Mouse (Mus musculus) megakaryocyte, adult 5-6 weeks (primary cell): ENCODE data around the gene Igf1r. TPM values are rescaled to one million over a fixed set of nuclear protein-coding genes. Genes with fewer than 3 reads are reported as not detected.

Experiments used
- ATAC-seq: 2 replicates; pipeline ENCODE4 v1.8.0; 2016; ENCODE audit warnings: mild to moderate bottlenecking, inconsistent platforms; ENCODE audit not compliant: poor library complexity, severe bottlenecking
- total RNA-seq, 2 experiments: library from RNA; stranded (forward) in 1 of 2; stranded (reverse) in 1 of 2; fragments of 153-499, 151-499 nt in 1 of 2; fragments of 221-1000, 200-1000 nt in 1 of 2; gene quantifications; 2 replicates each; pipeline versions ENCODE4 v1.2.3 to v1.2.4; 2015 to 2017

The Igf1r gene
- total RNA-seq, 2 experiments from 2014 or later, result 12.9 to 18.2 TPM

- no peak for ATAC-seq
Measured at GRCm38 (mm10) chr7:68278385-68278784, 325.8 kb downstream of the Igf1r start.

- ATAC-seq, result no peak
Measured at GRCm38 (mm10) chr7:68278908-68279307, 326.3 kb downstream of the Igf1r start.

GRCm38 (mm10) chr7:68279481-68279880, 326.9 kb downstream of the Igf1r start:
- no peak for ATAC-seq

GRCm38 (mm10) chr7:68280352-68280869, 327.8 kb downstream of the Igf1r start:
- ATAC-seq, result no peak

GRCm38 (mm10) chr7:68281341-68281740, 328.7 kb downstream of the Igf1r start:
- no peak for ATAC-seq

GRCm38 (mm10) chr7:68282304-68283132, 329.9 kb downstream of the Igf1r start:
- peak; percentile 75 for ATAC-seq

- 0 out of 2 replicates have a peak, but pooled peaks have one; percentile 1 for ATAC-seq
Measured at GRCm38 (mm10) chr7:68283133-68283520, 330.5 kb downstream of the Igf1r start.

Other genes with a start within 250 kb of the Igf1r start
- not detected in 2 replicates for gene Synm, start 193.1 kb upstream of the Igf1r start, total RNA-seq (2015)
- gene Synm, start 193.1 kb upstream of the Igf1r start, total RNA-seq (2017), result 0.07 TPM in 1 of 2 replicates, not detected in the other